Mouse (Mus musculus) c-Kit-negative CD71-positive TER-119-positive erythroid progenitor cells, embryonic 14.5 days (primary cell): ENCODE data around the gene Ripor2.
A peak's percentile ranks its signal among the peaks of the same experiment; 100 is the strongest.

Experiments used
- DNase-seq: peaks from one replicate; pipeline ENCODE4 v3.0.0-alpha.2; 2013; ENCODE audit warnings: low read depth, low spot score

The Ripor2 gene

DNA sequence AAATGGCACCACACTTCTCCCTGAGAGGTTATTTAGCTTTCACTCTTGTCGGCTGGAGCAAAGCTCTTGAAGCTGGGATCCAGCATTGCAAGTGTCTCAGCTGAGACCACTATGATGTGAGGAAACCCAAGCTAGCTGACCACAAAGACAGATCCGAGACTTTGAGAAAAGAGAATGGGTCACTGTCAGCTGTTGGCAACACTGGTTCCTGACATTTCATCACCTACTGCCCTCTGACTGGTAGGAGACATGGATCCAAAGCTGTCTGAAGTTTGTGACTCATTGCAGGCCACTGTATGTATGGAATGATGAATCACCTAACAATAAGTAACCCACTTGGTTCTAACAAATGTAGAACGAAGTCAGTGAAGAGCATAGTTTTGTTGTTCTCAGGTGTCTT, 64.3 kb downstream of the Ripor2 start:
- DNase-seq = no peak

DNA sequence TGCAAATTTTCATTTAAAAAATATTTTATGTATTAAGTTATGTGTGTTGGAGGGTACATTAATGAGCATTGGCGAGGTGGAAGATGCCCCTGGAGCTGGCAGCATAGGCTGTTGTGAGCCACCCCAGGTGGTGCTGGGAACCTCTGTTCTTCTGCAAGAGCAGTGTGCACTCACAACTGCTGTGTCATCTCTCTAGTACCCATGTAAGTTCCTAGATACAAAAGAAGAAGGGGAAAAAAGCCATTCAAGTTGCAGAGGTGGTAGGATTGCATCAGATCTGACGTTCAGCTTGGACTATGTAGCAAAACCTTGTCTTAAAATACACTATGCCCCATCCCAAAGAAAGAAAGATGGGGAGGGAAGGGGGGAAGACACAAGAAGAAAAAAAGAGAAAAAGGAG, 65.5 kb downstream of the Ripor2 start:
- no peak for DNase-seq

DNA sequence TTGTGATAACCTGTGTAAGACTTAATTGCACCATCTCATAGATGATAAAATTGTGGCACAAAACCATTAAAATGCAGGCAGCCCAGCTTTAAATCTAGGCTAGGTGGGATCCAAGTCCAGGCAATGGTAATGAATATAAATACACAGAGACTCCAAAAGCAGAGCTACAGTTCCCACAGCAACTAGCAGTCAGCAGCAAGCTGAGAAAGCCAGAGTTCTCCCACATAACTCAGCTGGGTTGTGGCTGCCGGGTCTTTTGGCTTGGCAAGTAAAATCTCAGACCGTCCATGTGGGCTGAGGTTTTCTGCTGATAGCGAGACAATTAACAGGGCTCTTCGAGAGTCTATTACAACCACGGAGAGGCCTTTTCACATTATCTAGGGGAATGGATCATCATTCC, 66.0 kb downstream of the Ripor2 start:
- DNase-seq = no peak

DNA sequence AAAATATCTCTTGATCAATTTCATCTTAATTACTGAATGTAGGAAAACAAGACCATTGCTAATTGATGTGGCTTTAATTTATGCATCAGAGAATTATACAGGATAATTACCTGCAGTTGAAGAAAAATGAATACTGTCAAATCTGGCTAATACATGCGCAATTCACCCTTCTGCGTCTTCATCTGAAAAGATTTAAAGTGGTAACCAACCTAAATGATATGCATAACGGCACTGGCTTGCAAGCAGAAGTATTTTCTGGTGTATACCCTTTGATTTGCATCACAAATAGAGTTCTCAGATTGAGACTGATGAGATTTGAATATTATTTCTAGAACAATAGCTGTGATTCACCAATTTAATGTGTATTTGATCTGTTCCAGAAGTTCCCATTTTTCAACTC, 66.7 kb downstream of the Ripor2 start:
- no peak for DNase-seq

DNA sequence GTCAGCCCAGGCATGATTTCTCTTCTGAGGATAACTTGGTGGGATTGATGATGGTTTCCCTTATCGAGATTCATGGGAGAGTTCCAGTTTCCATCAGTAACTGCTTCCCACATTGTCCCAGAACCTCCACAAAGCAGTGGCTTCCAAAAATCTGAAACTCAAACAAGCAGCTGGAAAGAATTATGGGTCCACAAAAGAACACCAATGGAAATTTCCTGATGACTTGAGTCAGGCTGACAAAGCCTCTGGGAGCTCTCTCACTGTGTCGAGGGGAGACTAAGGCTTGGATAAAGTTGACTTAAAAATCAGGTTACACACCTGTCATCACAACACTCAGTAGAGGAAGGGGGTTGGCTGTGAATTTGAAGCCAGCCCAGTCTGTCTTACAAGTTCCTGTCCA, 67.1 kb downstream of the Ripor2 start:
- DNase-seq = no peak

DNA sequence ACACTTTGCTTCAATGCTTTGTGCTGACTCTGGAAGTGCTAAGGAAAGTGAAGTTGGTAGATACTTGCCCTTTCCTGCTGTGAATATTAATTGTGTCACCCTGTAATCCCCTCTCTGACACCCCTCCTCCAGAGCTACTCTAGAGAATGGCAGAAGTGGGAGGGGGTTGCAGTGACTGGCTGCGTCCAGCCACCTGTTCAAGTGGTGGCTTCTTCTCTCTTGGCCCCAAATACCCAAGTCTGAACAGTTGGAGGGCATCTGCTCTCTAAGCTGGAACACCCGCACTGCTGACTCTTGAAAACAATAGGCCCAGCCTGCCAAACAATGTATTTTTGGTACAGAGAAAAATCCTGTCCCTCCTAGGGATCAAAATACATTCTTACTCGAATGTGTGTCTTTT, 69.0 kb downstream of the Ripor2 start:
- DNase-seq = no peak

DNA sequence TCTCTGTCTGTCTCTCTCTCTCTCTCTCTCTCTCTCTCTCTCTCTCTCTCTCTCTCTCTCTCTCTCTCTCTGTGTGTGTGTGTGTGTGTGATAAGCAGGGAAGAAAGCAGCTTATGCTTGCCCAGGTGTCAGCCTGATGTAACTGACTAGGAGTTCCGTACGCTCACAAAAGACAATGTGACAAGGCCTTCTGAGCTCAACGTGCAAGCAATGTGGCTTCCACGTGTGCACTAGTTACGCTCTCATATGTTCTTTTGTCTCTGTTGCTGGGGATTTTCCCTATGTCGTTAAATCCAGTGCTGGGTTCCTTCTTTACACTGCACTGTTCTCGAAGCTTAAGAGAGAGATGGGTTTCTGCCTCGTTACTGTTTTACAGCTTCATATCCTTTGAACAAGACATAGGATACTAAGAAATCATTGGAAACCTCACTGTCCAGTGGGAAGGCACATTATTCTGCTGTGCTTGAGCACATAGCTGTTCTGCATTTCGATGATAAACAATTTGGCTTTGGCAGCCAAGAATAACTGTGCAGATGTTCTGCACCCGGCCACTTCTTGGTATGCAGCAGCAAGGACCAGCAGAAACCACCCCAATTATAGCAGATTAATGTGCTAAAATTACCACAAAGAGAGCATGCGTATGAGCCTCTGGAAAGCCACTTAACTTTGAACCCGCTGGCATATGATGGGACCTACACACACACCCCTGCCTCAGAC, 73.1 kb downstream of the Ripor2 start:
- no peak for DNase-seq

DNA sequence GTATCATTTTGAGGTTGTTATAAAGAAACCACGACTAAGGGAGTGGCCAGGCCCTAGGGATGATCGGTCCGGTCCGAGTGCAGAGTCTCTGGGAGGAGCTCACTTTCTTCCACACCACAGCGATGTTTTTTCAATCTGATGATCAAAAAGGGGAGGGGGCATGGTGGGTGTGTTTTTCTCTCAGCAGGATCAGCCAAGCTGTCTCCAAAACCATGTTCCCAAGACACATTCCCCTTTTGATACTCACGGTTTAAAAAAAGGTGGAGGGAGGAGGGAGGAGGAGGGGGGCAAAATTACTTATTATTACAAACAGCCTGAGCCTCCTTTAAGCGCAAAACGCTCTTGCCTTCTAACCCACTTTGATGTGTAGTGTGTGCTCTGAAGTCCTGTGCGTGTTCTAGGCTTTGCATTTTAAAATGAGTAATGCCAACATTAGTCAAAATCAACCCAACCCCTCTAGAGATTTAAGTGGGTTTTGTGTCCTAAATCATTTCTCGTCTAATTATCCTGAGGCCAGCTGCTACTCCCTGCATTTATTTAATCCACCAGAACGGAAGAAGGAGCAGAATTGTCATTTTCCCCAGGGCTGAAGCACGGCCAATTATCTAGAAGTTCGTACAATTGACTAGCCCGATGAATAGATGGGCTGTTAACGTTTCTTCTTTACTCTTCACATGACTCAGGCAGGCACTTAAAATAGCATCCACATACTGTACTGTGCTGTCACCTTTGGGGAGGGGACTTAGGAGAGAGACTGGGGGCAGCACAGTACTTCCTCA, 74.9 kb downstream of the Ripor2 start:
- DNase-seq = no peak

DNA sequence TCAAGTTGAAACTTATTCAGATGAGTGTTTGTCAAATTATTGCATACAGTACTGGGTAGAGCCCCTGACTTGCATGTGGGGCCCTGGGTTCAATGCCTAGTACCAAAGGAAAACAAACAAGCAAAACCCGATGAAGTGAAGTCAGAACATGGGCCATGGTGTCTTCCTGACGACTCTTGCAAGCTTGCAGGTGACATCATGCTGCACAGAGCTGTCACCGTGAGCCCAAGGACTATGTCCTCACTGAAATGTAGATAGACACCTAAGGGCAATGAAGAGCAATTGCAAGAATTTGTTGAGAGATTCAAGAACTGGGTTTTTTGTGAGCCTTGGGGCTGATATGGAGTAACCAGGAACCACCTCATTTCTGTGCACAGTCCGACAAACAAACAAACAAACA, 84.8 kb downstream of the Ripor2 start:
- no peak for DNase-seq

DNA sequence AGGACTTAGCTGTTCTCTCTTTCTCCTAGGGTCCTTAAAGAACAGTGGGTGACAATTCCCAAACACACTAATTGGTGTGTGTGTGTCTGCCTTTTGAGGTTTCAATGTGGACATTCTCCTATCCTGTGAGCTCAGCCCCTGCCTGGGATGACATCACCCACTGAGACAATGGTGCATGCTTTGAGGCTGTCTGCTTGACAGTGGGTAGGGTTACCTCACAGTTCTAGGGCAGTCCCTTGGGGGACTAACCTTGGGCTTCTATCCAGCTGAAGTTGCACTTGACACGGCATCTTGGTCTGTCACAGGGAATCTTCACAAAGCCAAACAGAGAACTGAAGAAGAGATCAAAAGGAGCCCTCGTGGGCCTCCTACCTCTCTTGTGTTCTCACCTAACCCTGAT, 86.6 kb downstream of the Ripor2 start:
- no peak for DNase-seq

DNA sequence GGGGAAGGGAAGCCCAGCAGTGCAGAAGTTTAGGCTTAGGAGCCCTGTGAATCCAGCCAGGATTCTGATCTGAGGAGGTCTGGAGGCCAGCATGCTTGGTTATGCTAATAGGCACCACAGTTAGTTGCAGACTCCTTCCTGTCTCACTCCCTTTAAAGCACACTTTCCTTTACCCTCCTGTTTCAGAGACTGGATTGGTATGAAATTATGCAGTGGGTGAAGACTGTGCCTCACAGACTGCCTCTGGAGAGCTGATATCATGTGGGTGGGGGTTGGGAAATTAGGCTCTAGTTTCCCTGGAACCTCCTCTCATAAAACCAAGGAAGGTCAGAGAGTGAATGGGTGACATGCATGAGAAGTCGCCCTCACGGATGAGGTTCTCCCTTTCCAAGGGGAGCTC, 88.7 kb downstream of the Ripor2 start:
- DNase-seq = no peak

DNA sequence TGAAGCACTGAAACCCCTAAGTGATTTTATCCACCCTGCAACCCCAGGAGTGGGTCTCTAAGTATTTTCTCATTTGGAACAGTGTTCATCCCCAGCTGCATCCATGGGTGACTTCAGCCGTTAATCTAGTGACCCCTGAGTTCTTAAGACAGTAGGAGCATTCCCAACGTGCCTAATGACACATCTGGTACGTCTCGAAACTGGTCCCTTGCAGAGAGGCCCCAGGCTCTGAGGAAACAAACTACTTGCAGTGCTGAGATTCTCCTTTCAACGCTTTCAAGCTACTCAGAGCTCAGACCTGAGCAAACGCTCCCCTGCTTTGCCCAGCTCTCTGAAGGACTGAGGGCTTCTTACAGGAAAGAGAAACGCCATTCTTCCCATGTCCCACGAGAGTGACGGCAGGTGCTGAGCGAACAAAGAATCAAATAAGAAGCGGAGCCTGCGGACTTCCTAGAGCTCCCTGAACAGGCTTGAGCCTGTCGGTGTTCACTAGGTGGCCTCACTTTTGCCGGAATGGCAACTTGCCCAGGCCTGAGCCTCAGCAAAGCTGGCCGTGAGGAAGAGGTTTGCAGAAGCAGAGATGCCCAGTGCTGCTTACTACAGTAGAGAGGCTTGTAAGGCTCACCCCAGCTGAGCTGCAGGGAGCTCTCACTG, 97.2 kb downstream of the Ripor2 start:
- no peak for DNase-seq

DNA sequence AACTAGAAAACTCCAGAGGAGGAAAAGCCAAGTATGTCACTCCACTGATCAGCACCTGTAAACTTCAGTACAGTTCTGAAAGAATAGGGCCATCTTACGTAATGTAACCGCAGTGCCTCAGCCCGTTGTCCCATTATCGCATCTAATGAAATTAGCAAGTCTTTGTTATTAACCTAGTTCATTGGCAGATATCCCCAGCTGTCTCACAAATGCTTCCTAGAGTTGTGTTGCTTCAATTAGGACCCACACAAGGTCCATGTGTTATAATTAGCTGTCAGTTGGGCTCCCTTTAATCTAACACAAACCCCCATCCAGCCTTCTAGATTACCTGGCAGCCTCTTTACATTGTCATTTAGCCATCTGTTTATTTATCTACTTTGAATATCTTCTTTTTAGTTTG, 99.0 kb downstream of the Ripor2 start:
- no peak for DNase-seq

DNA sequence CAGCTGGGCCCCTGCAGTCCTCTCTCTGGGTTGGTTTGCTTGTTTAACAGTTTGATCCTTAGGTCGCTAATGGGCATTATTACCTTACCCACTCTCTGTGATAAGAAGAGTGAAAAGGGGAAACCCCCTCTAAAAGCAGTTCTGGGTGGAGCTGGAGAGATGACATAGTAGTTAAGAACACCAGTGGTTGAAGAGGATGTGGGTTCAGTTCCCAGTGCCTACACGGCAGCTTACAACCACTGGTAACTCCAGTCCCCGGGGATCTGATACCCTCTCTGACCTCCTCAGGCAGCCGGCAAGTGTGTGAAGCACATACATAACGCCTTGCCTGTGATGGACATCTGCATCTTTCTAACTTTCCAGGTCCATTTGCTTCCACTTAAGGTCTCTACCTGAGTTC, 100.4 kb downstream of the Ripor2 start:
- no peak for DNase-seq

DNA sequence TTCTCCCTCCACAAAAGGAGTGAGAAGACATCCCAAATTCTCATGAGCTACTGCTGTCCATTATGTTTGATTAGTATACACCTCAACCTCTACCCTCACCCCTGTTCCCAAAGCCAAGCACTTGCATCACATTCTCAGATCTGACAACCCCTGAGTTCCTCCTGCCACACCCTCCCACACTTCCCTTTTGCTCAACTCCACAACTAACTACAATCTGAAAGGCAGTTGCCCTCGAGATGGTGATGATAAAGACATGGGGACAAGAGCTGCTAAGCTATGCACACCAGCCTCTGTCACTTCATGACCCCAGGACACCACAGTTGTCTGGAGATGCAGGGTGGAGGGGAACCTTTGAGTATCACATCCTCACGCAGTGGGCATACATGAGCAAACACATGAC, 102.5 kb downstream of the Ripor2 start:
- DNase-seq = no peak

DNA sequence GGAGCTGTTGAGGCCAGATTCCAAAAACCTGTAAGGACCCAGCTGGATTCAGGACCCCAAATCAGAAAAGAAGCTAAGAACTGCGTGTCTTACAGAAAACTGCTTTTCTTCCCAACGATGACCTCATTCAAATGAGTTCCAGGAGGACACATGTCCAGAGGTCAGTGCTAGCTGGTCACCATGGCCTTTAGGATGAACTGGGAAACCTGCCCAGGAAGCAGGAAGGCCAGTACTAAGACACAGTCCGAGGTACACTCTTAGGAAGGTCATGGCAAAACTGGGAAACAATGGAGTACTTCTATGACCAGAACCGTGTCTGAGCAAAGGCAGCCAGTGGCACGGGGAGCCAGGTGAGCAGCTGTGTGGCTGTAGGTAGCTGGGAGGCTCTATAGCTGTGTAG, 103.9 kb downstream of the Ripor2 start:
- DNase-seq = no peak

DNA sequence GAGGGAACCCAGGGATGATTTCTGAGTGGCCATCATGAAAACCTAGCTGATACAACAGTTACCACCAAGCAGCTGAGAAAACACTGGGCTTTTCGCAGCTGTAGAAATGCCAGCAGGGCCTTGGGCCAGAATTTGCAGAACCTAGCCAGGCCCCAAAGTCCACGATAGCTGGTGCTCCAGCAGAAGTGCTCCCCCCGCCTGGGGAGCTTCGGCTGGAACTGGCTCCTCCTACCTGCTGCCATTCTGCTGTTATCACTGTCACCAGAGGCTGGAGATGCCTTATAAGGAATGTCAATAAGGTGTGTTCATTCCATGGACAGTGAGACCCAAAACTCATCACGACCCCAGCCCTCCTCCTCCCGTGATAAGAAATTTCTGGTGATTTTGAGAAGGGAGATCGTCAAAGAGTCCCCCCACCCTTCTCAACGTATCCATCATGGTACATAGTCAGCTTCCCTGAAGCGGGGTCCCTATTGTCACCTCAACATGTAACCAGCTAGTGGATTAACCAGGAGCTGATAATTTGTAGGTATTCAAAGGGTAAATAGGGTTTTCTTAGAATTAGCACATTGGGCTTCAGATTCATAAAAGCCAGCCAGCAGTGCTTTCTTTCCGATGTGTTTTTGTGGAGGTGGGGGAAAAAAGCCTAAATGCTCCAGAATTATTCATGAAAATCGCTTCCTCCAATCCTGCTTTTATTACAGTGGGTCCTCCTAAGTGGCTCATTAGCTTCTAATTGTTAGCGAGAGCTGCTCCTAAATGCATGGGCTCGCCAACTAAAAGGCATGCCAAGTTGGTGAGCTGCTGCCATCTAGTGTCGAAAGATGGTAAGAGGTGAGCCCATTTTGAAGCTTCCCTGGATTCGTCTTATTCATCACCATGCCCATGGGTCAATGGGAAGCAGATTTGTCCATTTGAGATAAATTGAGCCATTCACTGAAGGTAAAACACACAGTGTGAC, 105.0 kb downstream of the Ripor2 start:
- peak; percentile 55 for DNase-seq

DNA sequence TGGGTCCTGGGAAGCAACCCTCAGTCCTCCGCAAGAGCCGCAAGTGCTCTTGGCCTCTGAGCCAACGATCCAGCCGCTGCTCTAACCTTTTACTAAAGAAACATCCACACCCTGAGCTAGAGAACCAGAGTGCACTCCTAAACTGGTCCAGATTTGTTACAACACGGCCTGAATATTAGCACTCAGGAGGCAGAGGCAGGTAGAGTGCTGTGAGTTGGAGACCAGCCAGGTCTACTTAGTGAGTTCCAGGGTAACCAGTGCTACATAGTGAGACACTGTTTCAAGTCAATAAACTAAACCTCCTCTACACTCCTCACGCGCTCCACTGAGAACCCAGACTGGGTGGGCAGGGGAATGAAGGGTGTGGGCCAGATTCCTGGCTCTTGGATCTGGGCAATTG, 111.3 kb downstream of the Ripor2 start:
- DNase-seq = no peak

DNA sequence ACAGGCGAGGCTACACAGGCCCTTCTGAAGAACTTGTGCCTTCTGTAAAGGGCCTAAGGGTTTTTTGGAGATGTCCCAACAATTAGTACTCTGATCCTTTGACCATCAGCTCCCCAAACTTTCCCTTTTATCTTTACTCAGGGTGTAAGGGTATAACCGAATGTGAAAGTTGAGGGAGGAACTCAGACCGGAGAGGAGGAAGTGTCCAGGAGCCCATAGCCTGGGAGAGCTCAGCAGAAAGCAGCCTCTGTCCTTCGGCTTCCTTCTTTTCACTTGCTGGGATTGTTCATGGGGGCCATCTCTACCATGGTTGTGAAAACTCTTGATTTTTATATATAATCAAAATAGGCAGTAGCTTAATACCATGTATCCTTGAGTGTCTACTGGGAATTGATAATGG, 116.8 kb downstream of the Ripor2 start:
- DNase-seq = no peak

DNA sequence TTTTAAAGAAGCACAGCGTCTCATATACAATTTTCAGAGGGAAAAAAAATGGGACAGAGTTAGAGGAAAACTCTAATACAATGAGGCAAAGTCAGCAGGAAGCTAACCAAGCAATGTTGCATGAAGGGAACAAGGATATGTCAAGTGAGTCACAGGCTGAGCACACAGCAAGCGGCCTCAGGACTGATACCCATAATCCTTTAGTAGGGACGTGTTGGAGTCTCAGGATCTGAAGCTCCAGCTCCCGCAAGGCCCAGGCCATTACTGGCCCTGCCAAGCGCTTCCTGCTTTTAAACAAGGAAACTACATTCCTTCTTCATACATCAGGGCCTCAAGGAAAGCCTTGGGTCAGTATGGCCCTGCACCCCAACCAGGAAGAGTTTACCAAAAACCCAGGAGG, 120.1 kb downstream of the Ripor2 start:
- DNase-seq = no peak

DNA sequence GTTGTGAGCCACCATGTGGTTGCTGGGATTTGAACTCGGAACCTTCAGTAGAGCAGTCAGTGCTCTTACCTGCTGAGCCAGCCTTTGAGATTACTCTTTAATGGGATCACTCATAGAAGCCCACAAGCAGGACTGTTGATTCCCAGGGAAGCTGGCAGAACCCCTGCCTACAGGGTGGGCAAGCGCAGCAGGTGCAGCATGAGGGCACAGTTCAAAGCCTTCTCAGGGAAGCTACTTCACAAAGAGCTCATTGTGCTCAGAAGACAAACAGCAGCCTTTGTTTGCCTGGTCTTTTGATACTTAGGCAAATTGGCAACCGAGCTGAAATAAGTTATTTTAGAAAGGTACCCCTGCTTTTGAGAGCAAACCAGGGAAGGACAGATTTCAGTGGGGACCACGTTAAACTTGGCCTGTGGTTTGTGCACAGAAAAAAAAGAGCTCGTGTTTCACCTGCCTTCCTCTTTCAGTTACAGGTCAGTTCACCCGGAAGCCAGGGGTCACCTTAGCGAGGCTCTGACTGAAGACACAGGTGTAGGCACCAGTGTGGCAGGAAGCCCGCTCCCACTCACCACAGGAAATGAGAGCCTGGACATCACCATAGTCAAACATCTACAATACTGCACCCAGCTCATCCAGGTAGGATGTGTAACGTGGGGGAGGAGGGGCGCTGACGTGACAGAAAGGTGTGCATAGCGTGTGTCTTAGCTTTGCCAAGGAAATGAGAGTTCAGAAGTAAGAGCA, 127.8 kb downstream of the Ripor2 start:
- DNase-seq = no peak
